Mouse (Mus musculus) CH12.LX (cell line): ENCODE measurements around the gene Ube2n. TPM values are rescaled to one million over a fixed set of nuclear protein-coding genes. Genes with fewer than 3 reads are reported as not detected.

Source experiments
- DNase-seq: peaks from one replicate; pipeline ENCODE4 v3.0.0-alpha.2; 2013; ENCODE audit errors: extremely low read depth
- H3K27ac ChIP-seq: 2 replicates; pipeline ENCODE4 v1.5.1; 2012; ENCODE audit warnings: low read depth, mild to moderate bottlenecking, control low read depth, moderate library complexity; ENCODE audit not compliant: insufficient read depth
- H3K27me3 ChIP-seq: replicated peaks from 2 replicates; pipeline ENCODE3; 2012; ENCODE audit warnings: inconsistent platforms
- H3K36me3 ChIP-seq, 2 experiments: replicated peaks in 1 of 2; 2 replicates each; pipeline versions ENCODE3 to v1.6.1; 2012; ENCODE audit warnings: inconsistent platforms in 1 of 2, low read length in 1 of 2, mild to moderate bottlenecking in 1 of 2, mixed read lengths in 1 of 2, moderate library complexity in 1 of 2; ENCODE audit not compliant: control insufficient read depth in 1 of 2, insufficient read depth in 1 of 2
- H3K4me1 ChIP-seq, 2 experiments: 2 replicates each; pipeline ENCODE4 v1.6.1; 2012; ENCODE audit warnings: inconsistent platforms in 1 of 2, moderate library complexity in 1 of 2; ENCODE audit not compliant: insufficient read depth in 2 of 2, control insufficient read depth in 1 of 2
- H3K4me2 ChIP-seq: 2 replicates; pipeline ENCODE4 v1.6.1; 2012; ENCODE audit warnings: low read depth, mild to moderate bottlenecking, control low read depth; ENCODE audit not compliant: poor library complexity, insufficient read depth, severe bottlenecking
- H3K4me3 ChIP-seq, 3 experiments: fragments of 150-350 bp in 1 of 3; sonication (generic) in 1 of 3; replicated peaks in 1 of 3; 2 replicates each; pipeline versions ENCODE3 to v1.5.1; 2011 to 2012; ENCODE audit warnings: low read depth in 2 of 3, low read length in 2 of 3, mild to moderate bottlenecking in 2 of 3, moderate library complexity in 2 of 3, control low read depth in 1 of 3, improper control_type of control experiment in 1 of 3, inconsistent platforms in 1 of 3, mixed read lengths in 1 of 3; ENCODE audit not compliant: poor library complexity in 1 of 3
- H3K79me2 ChIP-seq: replicated peaks from 2 replicates; pipeline ENCODE4 v1.6.1; 2012; ENCODE audit warnings: mild to moderate bottlenecking, moderate library complexity; ENCODE audit not compliant: control insufficient read depth, poor library complexity, insufficient read depth, severe bottlenecking; ENCODE audit errors: extremely low read depth
- H3K9ac ChIP-seq: 2 replicates; pipeline ENCODE4 v1.6.1; 2012; ENCODE audit warnings: low read depth, mild to moderate bottlenecking, control low read depth, moderate library complexity; ENCODE audit not compliant: insufficient read depth
- H3K9me3 ChIP-seq: replicated peaks from 2 replicates; pipeline ENCODE3; 2012; ENCODE audit warnings: low read length, inconsistent platforms, mixed read lengths
- BHLHE40 ChIP-seq: IDR thresholded peaks from 2 replicates; pipeline ENCODE4 v1.6.1; 2011; ENCODE audit warnings: mild to moderate bottlenecking, low read depth, low read length, improper control_type of control experiment
- ETS1 ChIP-seq: conservative IDR thresholded peaks from 2 replicates; pipeline ENCODE4 v1.6.1; 2012; ENCODE audit warnings: low read depth, mild to moderate bottlenecking, inconsistent platforms, low read length, improper control_type of control experiment, moderate library complexity
- GABPA ChIP-seq: IDR thresholded peaks from 2 replicates; pipeline ENCODE4 v1.6.1; 2012; ENCODE audit warnings: low read depth, low read length, improper control_type of control experiment, inconsistent platforms; ENCODE audit not compliant: insufficient replicate concordance
- IRF4 ChIP-seq: IDR thresholded peaks from 2 replicates; pipeline ENCODE4 v1.6.1; 2014; ENCODE audit warnings: low read depth, mild to moderate bottlenecking, inconsistent platforms, low read length, improper control_type of control experiment
- JUND ChIP-seq: conservative IDR thresholded peaks from 2 replicates; pipeline ENCODE4 v1.6.1; 2011; ENCODE audit warnings: low read depth, low read length, improper control_type of control experiment
- KAT2A ChIP-seq: IDR thresholded peaks from 2 replicates; pipeline ENCODE4 v1.6.1; 2012; ENCODE audit warnings: low read length, improper control_type of control experiment, inconsistent platforms; ENCODE audit not compliant: insufficient replicate concordance
- MAFK ChIP-seq: IDR thresholded peaks from 2 replicates; pipeline ENCODE4 v1.6.1; 2011; ENCODE audit warnings: low read length, improper control_type of control experiment; ENCODE audit not compliant: insufficient replicate concordance
- MAX ChIP-seq: IDR thresholded peaks from 2 replicates; pipeline ENCODE4 v1.6.1; 2011; ENCODE audit warnings: low read length, improper control_type of control experiment
- MYC ChIP-seq: IDR thresholded peaks from 2 replicates; pipeline ENCODE4 v1.6.1; 2011; ENCODE audit warnings: low read depth, mild to moderate bottlenecking, improper control_type of control experiment, low read length
- NELFE ChIP-seq: IDR thresholded peaks from 2 replicates; pipeline ENCODE4 v1.6.1; 2011; ENCODE audit warnings: low read depth, low read length, improper control_type of control experiment
- NRF1 ChIP-seq: IDR thresholded peaks from 2 replicates; pipeline ENCODE4 v1.6.1; 2014; ENCODE audit warnings: low read depth, mild to moderate bottlenecking, inconsistent platforms, low read length, improper control_type of control experiment, moderate library complexity
- POLR2A ChIP-seq: IDR thresholded peaks from 2 replicates; pipeline ENCODE4 v1.6.1; 2011; ENCODE audit warnings: low read depth, mild to moderate bottlenecking, improper control_type of control experiment, low read length
- POLR2AphosphoS2 ChIP-seq: IDR thresholded peaks from 2 replicates; pipeline ENCODE4 v1.6.1; 2011; ENCODE audit warnings: low read depth, low read length, improper control_type of control experiment
- RCOR1 ChIP-seq: conservative IDR thresholded peaks from 2 replicates; pipeline ENCODE4 v1.6.1; 2012; ENCODE audit warnings: low read depth, mild to moderate bottlenecking, inconsistent platforms, low read length, improper control_type of control experiment
- SMC3 ChIP-seq: IDR thresholded peaks from 2 replicates; pipeline ENCODE4 v1.6.1; 2011; ENCODE audit warnings: low read depth, low read length, improper control_type of control experiment
- TCF12 ChIP-seq: IDR thresholded peaks from 2 replicates; pipeline ENCODE4 v1.6.1; 2014; ENCODE audit warnings: low read depth, mild to moderate bottlenecking, inconsistent platforms, low read length, improper control_type of control experiment
- UBTF ChIP-seq: IDR thresholded peaks from 2 replicates; pipeline ENCODE4 v1.6.1; 2012; ENCODE audit warnings: low read depth, mild to moderate bottlenecking, inconsistent platforms, low read length, improper control_type of control experiment, moderate library complexity
- USF1 ChIP-seq: IDR thresholded peaks from 2 replicates; pipeline ENCODE4 v1.6.1; 2014; ENCODE audit warnings: low read depth, mild to moderate bottlenecking, inconsistent platforms, low read length, improper control_type of control experiment
- ZC3H11A ChIP-seq: IDR thresholded peaks from 2 replicates; pipeline ENCODE4 v1.6.1; 2012; ENCODE audit warnings: low read depth, mild to moderate bottlenecking, inconsistent platforms, low read length, improper control_type of control experiment
- ZMIZ1 ChIP-seq: IDR thresholded peaks from 2 replicates; pipeline ENCODE4 v1.6.1; 2012; ENCODE audit warnings: low read depth, mild to moderate bottlenecking, inconsistent platforms, low read length, improper control_type of control experiment
- dilution Hi-C: fragments of 300-500 bp; cut with MboI; formaldehyde crosslinking; loops from 2 replicates; pipeline ENCODE4 v1.14.3; 2020; ENCODE audit warnings: low sequenced_read_pairs; ENCODE audit not compliant: extremely low pct_unique_long_range_greater_than_20kb, extremely low pct_ligation_motif_present
- in situ Hi-C: fragments of 300-500 bp; cut with MboI; formaldehyde crosslinking; loops from 3 replicates; pipeline ENCODE4 v1.14.3; 2019; ENCODE audit warnings: low sequenced_read_pairs, low pct_ligation_motif_present, low pct_unique_long_range_greater_than_20kb, mixed read lengths
- polyA plus RNA-seq: library from polyadenylated mRNA; unstranded; fragments of >175 nt; gene quantifications from 2 replicates; pipeline ENCODE4 v1.2.1, GENCODE M21; 2012; ENCODE audit warnings: low read depth; ENCODE audit not compliant: insufficient read length
- total RNA-seq, 2 experiments: library from RNA; depleted of rRNA; stranded (reverse); fragments of 300-350 nt in 1 of 2; fragments of >200 nt in 1 of 2; gene quantifications; 2 replicates each; pipeline ENCODE4 v1.2.3; 2012 to 2014

Ube2n gene
- total and polyA plus RNA-seq, 3 experiments = 71.9 to 265 (median 237) TPM

- Histone ChIP-seq H3K27ac (no peak overlapping the region), H3K9ac (no peak overlapping the region), H3K4me2 (no peak overlapping the region), H3K27me3 (no peaks in the 10 kb centered on the region), H3K4me1 (no peaks in the 10 kb centered on the region), H3K36me3 (no peaks in the 10 kb centered on the region), H3K4me3 (no peak overlapping the region), H3K9me3 (peaks cover 3% of the 10 kb centered on the region), H3K79me2 (no peaks in the 10 kb centered on the region)
- DNase-seq = no peak
- dilution Hi-C loops (no loop called here), in situ Hi-C loops (no loop called here)
- TF ChIP-seq POLR2AphosphoS2 = no peak
Measured at GRCm38 (mm10) chr10:95590196-95590595, 75.3 kb downstream of the Ube2n start.

- dilution Hi-C loops = no loop called here
- H3K27ac ChIP-seq = no peak overlapping the region
- peaks cover 3% of the 10 kb centered on the region for H3K9me3 ChIP-seq
- no peak overlapping the region for H3K4me3 ChIP-seq
- H3K4me2 ChIP-seq = no peak overlapping the region
- in situ Hi-C loops = no loop called here
- H3K9ac ChIP-seq = no peak overlapping the region
- DNase-seq = no peak
- H3K36me3 ChIP-seq = no peaks in the 10 kb centered on the region
- H3K4me1 ChIP-seq = no peaks in the 10 kb centered on the region
- no peaks in the 10 kb centered on the region for H3K27me3 ChIP-seq
- H3K79me2 ChIP-seq = no peaks in the 10 kb centered on the region
- no peak for TF ChIP-seq JUND
- no peak for TF ChIP-seq NRF1
- no peak for TF ChIP-seq ETS1
- no peak for TF ChIP-seq NELFE
- TF ChIP-seq ZC3H11A = no peak
- no peak for TF ChIP-seq USF1
- no peak for TF ChIP-seq UBTF
- no peak for TF ChIP-seq POLR2AphosphoS2
- TF ChIP-seq TCF12 = no peak
- TF ChIP-seq KAT2A = no peak
- TF ChIP-seq ZMIZ1 = no peak
- no peak for TF ChIP-seq SMC3
- TF ChIP-seq MYC = no peak
- TF ChIP-seq POLR2A = no peak
- no peak for TF ChIP-seq MAX
- TF ChIP-seq GABPA = no peak
- no peak for TF ChIP-seq RCOR1
- no peak for TF ChIP-seq IRF4
- no peak for TF ChIP-seq BHLHE40
- TF ChIP-seq MAFK = no peak
Measured at GRCm38 (mm10) chr10:95591257-95591656, 76.3 kb downstream of the Ube2n start.
